Mouse (Mus musculus): ENCODE measurements around the gene Gga1. TPM values are rescaled to one million over a fixed set of nuclear protein-coding genes. Genes with fewer than 3 reads are reported as not detected.

Gga1 gene
- 25.8 and 29.3 TPM in 2 replicates for polyA plus RNA-seq (2011; ENCODE audit: insufficient read depth, insufficient read length, low read depth, missing spikeins)

DNA sequence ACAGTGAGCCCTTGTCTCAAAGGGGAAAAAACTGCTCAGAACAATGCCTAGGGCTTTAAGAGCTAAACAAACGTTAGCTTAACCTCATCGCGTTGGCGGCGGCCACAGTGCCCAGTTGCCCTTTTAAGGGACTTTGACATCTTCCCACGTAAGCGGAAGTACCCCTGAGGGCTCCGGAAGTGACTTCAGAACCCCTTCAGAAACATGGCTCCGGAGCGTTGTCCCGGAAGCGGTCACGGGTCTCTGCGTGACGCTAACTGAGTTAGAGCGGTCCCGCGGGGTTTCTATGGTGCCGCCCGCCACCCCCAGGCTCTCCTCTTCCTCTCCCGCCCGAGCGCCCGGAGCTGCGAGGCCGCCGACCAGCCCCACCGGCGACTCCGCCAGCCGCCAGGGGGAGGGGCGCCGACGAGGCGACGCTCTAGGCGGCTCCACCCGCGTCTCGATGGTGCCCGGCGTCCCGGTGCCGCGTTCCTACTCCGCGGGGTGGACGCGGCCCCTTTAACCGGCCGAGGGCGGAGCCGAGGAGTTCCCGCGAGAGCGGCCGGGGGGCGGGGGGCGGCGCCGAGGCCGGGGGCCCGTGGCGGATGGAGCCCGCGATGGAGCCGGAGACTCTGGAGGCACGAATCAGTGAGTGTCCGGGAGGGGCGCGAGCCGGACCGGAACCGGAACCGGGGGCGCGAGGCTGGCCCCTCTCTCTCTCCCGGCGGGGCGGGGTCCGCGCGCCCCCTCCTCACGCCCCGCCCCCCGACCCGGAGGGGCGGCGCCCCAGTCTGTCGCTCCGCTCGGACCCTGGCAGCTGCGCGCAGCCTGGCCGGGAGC, at the start of gene Gga1:
Gene Gga1, plus strand, starts transcription at position 200 of the 819 bp plus-strand sequence.
- TF ChIP-seq POLR2A (IDR thresholded peaks at IDR 0.05; ENCODE audit: insufficient read depth, low read length) = no peak
- TF ChIP-seq CTCF (IDR thresholded peaks at IDR 0.05; ENCODE audit: low read depth, low read length) = no peak
- no peak for TF ChIP-seq EP300 (IDR thresholded peaks at IDR 0.05; ENCODE audit: insufficient read depth, low read depth, low read length)
- Histone ChIP-seq H3K4me3 (ENCODE audit: low read depth, low read length) (peak within 1 kb of the TSS; percentile 95), H3K4me1 (ENCODE audit: control insufficient read depth, insufficient read depth, low read length) (peaks cover 8% of the 10 kb centered on the region), H3K27ac (ENCODE audit: insufficient read depth, low read length) (peak within 1 kb of the TSS; percentile 56), H3K36me3 (ENCODE audit: control insufficient read depth, insufficient read depth, low read length, poor library complexity, severe bottlenecking) (no peaks in the 10 kb centered on the region), H3K9ac (ENCODE audit: low read depth, poor library complexity, severe bottlenecking) (peak within 1 kb of the TSS; percentile 82), H3K27me3 (ENCODE audit: control insufficient read depth, insufficient read depth, low read length, poor library complexity, severe bottlenecking) (no peaks in the 10 kb centered on the region), H3K9me3 (replicated peaks; ENCODE audit: control insufficient read depth, insufficient read depth, low read length, poor library complexity, severe bottlenecking) (no peaks in the 10 kb centered on the region)

- peaks cover 3% of the 10 kb centered on the region for H3K4me1 ChIP-seq (ENCODE audit: control insufficient read depth, insufficient read depth, low read length)
- no peak overlapping the region for H3K9ac ChIP-seq (ENCODE audit: low read depth, poor library complexity, severe bottlenecking)
- no peak for TF ChIP-seq EP300 (IDR thresholded peaks at IDR 0.05; ENCODE audit: insufficient read depth, low read depth, low read length)
- TF ChIP-seq POLR2A (IDR thresholded peaks at IDR 0.05; ENCODE audit: insufficient read depth, low read length) = no peak
- peak; percentile 36 for TF ChIP-seq CTCF (IDR thresholded peaks at IDR 0.05; ENCODE audit: low read depth, low read length)
- no peak overlapping the region for H3K27ac ChIP-seq (ENCODE audit: insufficient read depth, low read length)
- no peaks in the 10 kb centered on the region for H3K27me3 ChIP-seq (ENCODE audit: control insufficient read depth, insufficient read depth, low read length, poor library complexity, severe bottlenecking)
- no peak overlapping the region for H3K4me3 ChIP-seq (ENCODE audit: low read depth, low read length)
- H3K9me3 ChIP-seq (replicated peaks; ENCODE audit: control insufficient read depth, insufficient read depth, low read length, poor library complexity, severe bottlenecking) = no peaks in the 10 kb centered on the region
- no peaks in the 10 kb centered on the region for H3K36me3 ChIP-seq (ENCODE audit: control insufficient read depth, insufficient read depth, low read length, poor library complexity, severe bottlenecking)
These were observed 48.7 kb upstream of the Gga1 start for GRCm38 (mm10) chr15:78828315-78828714.

GRCm38 (mm10) chr15:78829636-78830035, 47.4 kb upstream of the Gga1 start:
- H3K27me3 ChIP-seq (ENCODE audit: control insufficient read depth, insufficient read depth, low read length, poor library complexity, severe bottlenecking) = no peaks in the 10 kb centered on the region
- no peak overlapping the region for H3K4me3 ChIP-seq (ENCODE audit: low read depth, low read length)
- H3K9me3 ChIP-seq (replicated peaks; ENCODE audit: control insufficient read depth, insufficient read depth, low read length, poor library complexity, severe bottlenecking) = no peaks in the 10 kb centered on the region
- H3K27ac ChIP-seq (ENCODE audit: insufficient read depth, low read length) = no peak overlapping the region
- no peaks in the 10 kb centered on the region for H3K36me3 ChIP-seq (ENCODE audit: control insufficient read depth, insufficient read depth, low read length, poor library complexity, severe bottlenecking)
- peaks cover 6% of the 10 kb centered on the region for H3K4me1 ChIP-seq (ENCODE audit: control insufficient read depth, insufficient read depth, low read length)
- no peak overlapping the region for H3K9ac ChIP-seq (ENCODE audit: low read depth, poor library complexity, severe bottlenecking)
- TF ChIP-seq CTCF (IDR thresholded peaks at IDR 0.05; ENCODE audit: low read depth, low read length) (peak; percentile 52), EP300 (IDR thresholded peaks at IDR 0.05; ENCODE audit: insufficient read depth, low read depth, low read length) (no peak)

DNA sequence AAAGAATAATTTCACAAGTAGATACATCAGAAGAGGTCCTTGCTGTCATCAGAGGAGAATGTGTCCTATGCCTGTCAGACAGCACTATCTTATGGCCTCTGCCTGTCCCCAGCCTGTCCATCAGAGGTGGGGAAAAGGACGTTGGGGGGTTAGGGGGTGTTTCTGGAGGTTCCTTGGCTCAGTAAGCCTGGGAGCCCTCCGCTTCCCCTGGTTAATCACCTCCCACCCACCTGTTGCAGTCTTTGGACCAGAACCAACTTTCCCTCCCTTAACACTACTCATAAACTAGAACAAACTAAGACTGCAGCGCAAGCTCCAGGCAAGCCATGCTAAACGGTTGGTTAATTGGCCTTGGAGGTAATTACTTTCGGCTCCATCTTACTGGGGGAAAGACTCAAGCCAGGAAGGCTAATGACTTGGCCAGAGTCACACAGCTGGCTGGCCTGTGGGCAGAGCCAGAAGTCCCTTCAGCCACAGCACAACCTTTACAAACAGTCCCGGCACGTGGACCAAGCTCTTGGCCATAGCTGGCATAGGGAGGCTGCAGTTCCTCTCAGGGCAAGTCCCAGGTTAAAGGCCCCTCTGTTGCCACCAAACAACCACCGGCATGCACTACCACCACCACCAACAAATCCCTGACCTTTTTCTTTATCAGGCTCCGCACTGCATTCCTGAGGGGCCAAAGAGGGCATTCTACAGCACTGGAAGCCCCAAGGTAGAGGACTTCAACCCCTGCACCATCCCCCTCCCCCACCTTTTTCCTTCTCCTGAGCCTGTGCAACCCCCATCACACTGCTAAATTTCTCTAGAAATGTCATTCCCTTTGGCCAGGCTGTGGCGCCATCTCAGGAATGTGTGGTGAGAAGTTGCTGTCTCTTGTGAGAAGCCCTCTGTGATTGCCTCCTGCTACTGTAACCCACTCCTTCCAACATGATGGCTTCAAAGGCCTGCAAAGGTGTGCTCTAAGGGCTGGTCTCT, 46.0 kb upstream of the Gga1 start:
- Histone ChIP-seq H3K27ac (ENCODE audit: insufficient read depth, low read length) (no peak overlapping the region), H3K9me3 (replicated peaks; ENCODE audit: control insufficient read depth, insufficient read depth, low read length, poor library complexity, severe bottlenecking) (no peaks in the 10 kb centered on the region), H3K36me3 (ENCODE audit: control insufficient read depth, insufficient read depth, low read length, poor library complexity, severe bottlenecking) (no peaks in the 10 kb centered on the region), H3K4me1 (ENCODE audit: control insufficient read depth, insufficient read depth, low read length) (peaks cover 12% of the 10 kb centered on the region), H3K27me3 (ENCODE audit: control insufficient read depth, insufficient read depth, low read length, poor library complexity, severe bottlenecking) (no peaks in the 10 kb centered on the region), H3K9ac (ENCODE audit: low read depth, poor library complexity, severe bottlenecking) (no peak overlapping the region), H3K4me3 (ENCODE audit: low read depth, low read length) (no peak overlapping the region)
- TF ChIP-seq POLR2A (IDR thresholded peaks at IDR 0.05; ENCODE audit: insufficient read depth, low read length) (no peak), CTCF (IDR thresholded peaks at IDR 0.05; ENCODE audit: low read depth, low read length) (no peak), EP300 (IDR thresholded peaks at IDR 0.05; ENCODE audit: insufficient read depth, low read depth, low read length) (no peak)

DNA sequence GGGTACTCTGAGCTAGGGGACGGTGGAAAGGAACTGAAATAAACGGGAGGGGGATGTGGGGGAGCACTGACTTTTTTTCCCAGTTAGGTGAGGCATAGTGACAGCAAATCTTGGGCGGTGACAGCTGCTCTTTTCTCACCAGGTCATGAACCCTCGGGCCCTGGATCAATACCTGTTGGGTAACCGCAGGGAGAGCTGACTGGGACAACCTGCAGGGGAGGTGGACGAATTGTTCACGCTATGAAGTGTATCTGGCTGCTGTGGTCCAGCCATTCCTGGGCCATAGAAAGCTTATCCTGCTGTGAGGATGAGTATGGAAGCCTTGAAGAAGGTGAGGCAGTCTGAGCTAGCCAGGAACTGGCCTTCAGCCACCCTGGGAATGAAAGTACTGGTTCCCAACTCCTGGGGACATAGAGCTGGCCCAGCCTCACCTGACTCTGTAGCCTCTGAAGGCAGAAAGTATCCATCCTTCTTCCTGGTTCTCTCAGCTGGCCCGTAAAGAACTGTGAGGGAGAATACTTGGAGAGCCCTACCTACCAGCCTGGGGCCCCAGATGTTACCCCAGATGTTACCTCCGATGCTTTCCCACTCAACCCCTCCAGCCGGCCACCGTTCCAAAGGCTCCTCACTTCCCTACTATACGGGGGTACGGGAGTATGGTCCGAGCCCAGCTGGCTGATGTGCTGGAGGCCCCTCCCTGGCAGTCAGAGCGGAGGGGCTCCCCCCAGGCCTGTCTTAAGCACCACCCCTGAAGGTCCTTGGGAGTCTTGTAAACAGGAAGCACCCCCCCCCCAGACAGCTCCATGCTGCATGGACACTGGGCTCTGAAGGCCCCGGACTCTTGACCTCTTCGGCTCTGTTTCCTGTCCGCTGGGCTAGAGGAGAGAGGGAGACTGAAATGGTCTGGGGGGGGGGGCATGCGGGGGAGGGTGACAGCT, 45.0 kb upstream of the Gga1 start:
- no peaks in the 10 kb centered on the region for H3K27me3 ChIP-seq (ENCODE audit: control insufficient read depth, insufficient read depth, low read length, poor library complexity, severe bottlenecking)
- H3K9ac ChIP-seq (ENCODE audit: low read depth, poor library complexity, severe bottlenecking) = no peak overlapping the region
- no peaks in the 10 kb centered on the region for H3K36me3 ChIP-seq (ENCODE audit: control insufficient read depth, insufficient read depth, low read length, poor library complexity, severe bottlenecking)
- H3K4me1 ChIP-seq (ENCODE audit: control insufficient read depth, insufficient read depth, low read length) = peaks cover 13% of the 10 kb centered on the region
- H3K27ac ChIP-seq (ENCODE audit: insufficient read depth, low read length) = no peak overlapping the region
- no peaks in the 10 kb centered on the region for H3K9me3 ChIP-seq (replicated peaks; ENCODE audit: control insufficient read depth, insufficient read depth, low read length, poor library complexity, severe bottlenecking)
- no peak overlapping the region for H3K4me3 ChIP-seq (ENCODE audit: low read depth, low read length)
- TF ChIP-seq POLR2A (IDR thresholded peaks at IDR 0.05; ENCODE audit: insufficient read depth, low read length) = no peak
- TF ChIP-seq CTCF (IDR thresholded peaks at IDR 0.05; ENCODE audit: low read depth, low read length) = no peak
- TF ChIP-seq EP300 (IDR thresholded peaks at IDR 0.05; ENCODE audit: insufficient read depth, low read depth, low read length) = no peak

All from ES-Bruce4 (cell line).